Mouse (Mus musculus): Measurements from ENCODE around the gene Olfm2. TPM values are rescaled to one million over a fixed set of nuclear protein-coding genes. Genes with fewer than 3 reads are reported as not detected.

Gene Olfm2
- 0.50 and 0.53 TPM in 2 replicates for polyA plus RNA-seq (2012; rRNA removed)

- no peak for DNase-seq (ENCODE audit: low read depth in 1 of 2, low spot score in 2 of 2)
- Histone ChIP-seq H3K27me3 (ENCODE audit: control insufficient read depth, insufficient read depth, low read length) (peaks cover 12% of the 10 kb centered on the region), H3K36me3 (ENCODE audit: control insufficient read depth, insufficient read depth, low read length) (no peaks in the 10 kb centered on the region), H3K27ac (ENCODE audit: insufficient read depth, low read length) (no peak within 1 kb of the TSS), H3K4me1 (ENCODE audit: control insufficient read depth, insufficient read depth, insufficient read length) (no peaks in the 10 kb centered on the region), H3K4me3 (ENCODE audit: extremely low read depth, insufficient read depth, insufficient read length) (no peak within 1 kb of the TSS)
- no peak for TF ChIP-seq POLR2A (IDR thresholded peaks at IDR 0.05; ENCODE audit: low read depth, low read length)
- WGBS = 5% methylated on average over 49 of the region's 50 CpGs
Observed at GRCm38 (mm10) chr9:20746017-20746660, at the start of gene Olfm2. Gene Olfm2 (minus strand): TSS chr9:20746349.

GRCm38 (mm10) chr9:20794108-20794806 is 48.1 kb upstream of the Olfm2 start:
- Histone ChIP-seq H3K4me3 (ENCODE audit: extremely low read depth, insufficient read depth, insufficient read length) (no peak overlapping the region), H3K27ac (ENCODE audit: insufficient read depth, low read length) (no peak overlapping the region), H3K36me3 (ENCODE audit: control insufficient read depth, insufficient read depth, low read length) (no peaks in the 10 kb centered on the region), H3K4me1 (ENCODE audit: control insufficient read depth, insufficient read depth, insufficient read length) (no peaks in the 10 kb centered on the region), H3K27me3 (ENCODE audit: control insufficient read depth, insufficient read depth, low read length) (no peaks in the 10 kb centered on the region)
- WGBS = 17% methylated on average over 7 of the region's 7 CpGs
- TF ChIP-seq CTCF (IDR thresholded peaks at IDR 0.05; ENCODE audit: extremely low read depth, insufficient read depth, insufficient read length, insufficient replicate concordance) = no peak
- TF ChIP-seq POLR2A (IDR thresholded peaks at IDR 0.05; ENCODE audit: low read depth, low read length) = no peak
- no peak for DNase-seq (ENCODE audit: low read depth in 1 of 2, low spot score in 2 of 2)

GRCm38 (mm10) chr9:20790345-20790744 is 44.2 kb upstream of the Olfm2 start:
- Histone ChIP-seq H3K27ac (ENCODE audit: insufficient read depth, low read length) (no peak overlapping the region), H3K4me3 (ENCODE audit: extremely low read depth, insufficient read depth, insufficient read length) (no peak overlapping the region), H3K4me1 (ENCODE audit: control insufficient read depth, insufficient read depth, insufficient read length) (no peaks in the 10 kb centered on the region), H3K36me3 (ENCODE audit: control insufficient read depth, insufficient read depth, low read length) (no peaks in the 10 kb centered on the region), H3K27me3 (ENCODE audit: control insufficient read depth, insufficient read depth, low read length) (no peaks in the 10 kb centered on the region)
- no peak for DNase-seq (ENCODE audit: low read depth in 1 of 2, low spot score in 2 of 2)
- WGBS = 83% methylated on average over 3 of the region's 3 CpGs
- no peak for TF ChIP-seq POLR2A (IDR thresholded peaks at IDR 0.05; ENCODE audit: low read depth, low read length)

GRCm38 (mm10) chr9:20789651-20790050 is 43.5 kb upstream of the Olfm2 start:
- H3K27me3 ChIP-seq (ENCODE audit: control insufficient read depth, insufficient read depth, low read length) = no peaks in the 10 kb centered on the region
- DNase-seq (ENCODE audit: low read depth in 1 of 2, low spot score in 2 of 2) = no peak
- no peak overlapping the region for H3K4me3 ChIP-seq (ENCODE audit: extremely low read depth, insufficient read depth, insufficient read length)
- TF ChIP-seq POLR2A (IDR thresholded peaks at IDR 0.05; ENCODE audit: low read depth, low read length) = no peak
- no peak overlapping the region for H3K27ac ChIP-seq (ENCODE audit: insufficient read depth, low read length)
- H3K36me3 ChIP-seq (ENCODE audit: control insufficient read depth, insufficient read depth, low read length) = no peaks in the 10 kb centered on the region
- no peaks in the 10 kb centered on the region for H3K4me1 ChIP-seq (ENCODE audit: control insufficient read depth, insufficient read depth, insufficient read length)
- 79% methylated on average over 3 of the region's 4 CpGs for WGBS

- TF ChIP-seq CTCF (IDR thresholded peaks at IDR 0.05; ENCODE audit: extremely low read depth, insufficient read depth, insufficient read length, insufficient replicate concordance) (no peak), POLR2A (IDR thresholded peaks at IDR 0.05; ENCODE audit: low read depth, low read length) (no peak)
- Histone ChIP-seq H3K4me1 (ENCODE audit: control insufficient read depth, insufficient read depth, insufficient read length) (no peaks in the 10 kb centered on the region), H3K27me3 (ENCODE audit: control insufficient read depth, insufficient read depth, low read length) (no peaks in the 10 kb centered on the region), H3K27ac (ENCODE audit: insufficient read depth, low read length) (no peak overlapping the region), H3K4me3 (ENCODE audit: extremely low read depth, insufficient read depth, insufficient read length) (no peak overlapping the region), H3K36me3 (ENCODE audit: control insufficient read depth, insufficient read depth, low read length) (no peaks in the 10 kb centered on the region)
- DNase-seq (ENCODE audit: low read depth in 1 of 2, low spot score in 2 of 2) = no peak
- WGBS = 83% methylated on average over 8 of the region's 8 CpGs
Observed at GRCm38 (mm10) chr9:20787992-20788391, 41.8 kb upstream of the Olfm2 start.

GRCm38 (mm10) chr9:20785055-20785454 is 38.9 kb upstream of the Olfm2 start:
- 79% methylated on average over 6 of the region's 6 CpGs for WGBS
- no peak overlapping the region for H3K4me3 ChIP-seq (ENCODE audit: extremely low read depth, insufficient read depth, insufficient read length)
- no peaks in the 10 kb centered on the region for H3K27me3 ChIP-seq (ENCODE audit: control insufficient read depth, insufficient read depth, low read length)
- no peaks in the 10 kb centered on the region for H3K36me3 ChIP-seq (ENCODE audit: control insufficient read depth, insufficient read depth, low read length)
- TF ChIP-seq CTCF (IDR thresholded peaks at IDR 0.05; ENCODE audit: extremely low read depth, insufficient read depth, insufficient read length, insufficient replicate concordance) = no peak
- no peak for TF ChIP-seq POLR2A (IDR thresholded peaks at IDR 0.05; ENCODE audit: low read depth, low read length)
- H3K27ac ChIP-seq (ENCODE audit: insufficient read depth, low read length) = no peak overlapping the region
- no peak for DNase-seq (ENCODE audit: low read depth in 1 of 2, low spot score in 2 of 2)
- no peaks in the 10 kb centered on the region for H3K4me1 ChIP-seq (ENCODE audit: control insufficient read depth, insufficient read depth, insufficient read length)

GRCm38 (mm10) chr9:20781286-20781685 is 35.1 kb upstream of the Olfm2 start:
- 85% methylated on average over 3 of the region's 3 CpGs for WGBS

More at GRCm38 (mm10) chr9:20781286-20781685, 35.1 kb upstream of the Olfm2 start:
- no peak overlapping the region for H3K27ac ChIP-seq (ENCODE audit: insufficient read depth, low read length)
- H3K36me3 ChIP-seq (ENCODE audit: control insufficient read depth, insufficient read depth, low read length) = no peaks in the 10 kb centered on the region
- no peaks in the 10 kb centered on the region for H3K4me1 ChIP-seq (ENCODE audit: control insufficient read depth, insufficient read depth, insufficient read length)
- DNase-seq (ENCODE audit: low read depth in 1 of 2, low spot score in 2 of 2) = no peak
- TF ChIP-seq CTCF (IDR thresholded peaks at IDR 0.05; ENCODE audit: extremely low read depth, insufficient read depth, insufficient read length, insufficient replicate concordance) (no peak), POLR2A (IDR thresholded peaks at IDR 0.05; ENCODE audit: low read depth, low read length) (no peak)
- no peaks in the 10 kb centered on the region for H3K27me3 ChIP-seq (ENCODE audit: control insufficient read depth, insufficient read depth, low read length)
- no peak overlapping the region for H3K4me3 ChIP-seq (ENCODE audit: extremely low read depth, insufficient read depth, insufficient read length)

Data from spleen, adult 2 months (tissue).